Mouse (Mus musculus): ENCODE measurements around the gene Ehbp1. TPM values are rescaled to one million over a fixed set of nuclear protein-coding genes. Genes with fewer than 3 reads are reported as not detected.

Gene Ehbp1
- total and polyA plus RNA-seq, 2 experiments from 2014 or later = 15.4 to 33.4 TPM

DNA sequence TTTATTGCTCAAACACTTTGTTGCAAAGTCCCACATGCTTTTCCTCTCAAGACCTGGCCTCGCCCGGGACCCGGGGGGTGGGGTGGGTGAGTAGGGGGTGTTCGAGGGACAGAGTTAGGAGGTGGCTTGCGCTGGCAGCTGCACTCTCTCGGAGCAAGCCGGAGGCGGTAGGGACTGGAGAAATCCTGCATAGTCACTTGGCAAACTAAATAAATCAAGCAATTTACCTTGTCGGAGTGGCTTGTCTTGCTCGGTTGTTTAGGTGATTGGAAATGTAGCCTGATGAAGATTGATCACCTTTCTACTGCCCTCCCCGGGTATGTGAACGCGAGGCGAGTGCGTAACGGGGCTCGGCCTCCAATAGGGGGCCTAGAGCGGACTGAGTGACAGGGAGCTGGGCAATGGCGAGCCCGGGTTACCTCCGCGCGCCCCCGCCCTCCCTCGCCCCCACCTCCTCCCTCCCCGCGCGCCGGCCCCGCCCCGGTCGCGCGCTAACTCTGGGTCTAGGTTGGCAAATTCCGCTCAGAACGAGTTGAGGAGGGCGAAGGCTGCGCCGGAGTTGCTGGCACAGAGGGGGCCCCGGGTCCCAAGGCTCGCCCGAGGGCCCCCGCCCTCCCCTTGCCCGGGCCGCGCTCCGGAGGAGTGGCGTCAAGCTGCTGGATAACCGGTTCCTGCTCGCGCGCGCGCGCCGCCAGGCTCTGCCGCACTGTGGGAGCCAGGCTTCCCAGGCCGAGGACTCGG lies 340.6 kb downstream of the Ehbp1 start:
- H3K4me2 ChIP-seq (ENCODE audit: low read depth, low read length, poor library complexity, severe bottlenecking) = peak overlapping the region; percentile 64
- no peaks in the 10 kb centered on the region for H3K36me3 ChIP-seq (ENCODE audit: insufficient read depth, low read length)
- H3K9me3 ChIP-seq (ENCODE audit: low read length) = no peaks in the 10 kb centered on the region
- TF ChIP-seq CTCF (IDR thresholded peaks at IDR 0.05) = no peak
- peak overlapping the region; percentile 77 for H3K27ac ChIP-seq (ENCODE audit: low read depth, low read length)
- WGBS = under 1% methylated on average over 45 of the region's 59 CpGs
- peak overlapping the region; percentile 43 for H3K4me3 ChIP-seq (ENCODE audit: low read depth, low read length)
- peaks cover 4% of the 10 kb centered on the region; the same call in 1 of the 2 replicates for H3K4me1 ChIP-seq (ENCODE audit: insufficient read depth, low read length)
- H3K9ac ChIP-seq (replicated peaks; ENCODE audit: low read length, poor library complexity, severe bottlenecking) = peak overlapping the region; percentile 51
- H3K27me3 ChIP-seq (ENCODE audit: insufficient read depth, low read length) = peaks cover 38% of the 10 kb centered on the region
- ATAC-seq (ENCODE audit: low FRiP score) (peak; percentile 77), DNase-seq (ENCODE audit: low spot score) (peak; percentile 30)

DNA sequence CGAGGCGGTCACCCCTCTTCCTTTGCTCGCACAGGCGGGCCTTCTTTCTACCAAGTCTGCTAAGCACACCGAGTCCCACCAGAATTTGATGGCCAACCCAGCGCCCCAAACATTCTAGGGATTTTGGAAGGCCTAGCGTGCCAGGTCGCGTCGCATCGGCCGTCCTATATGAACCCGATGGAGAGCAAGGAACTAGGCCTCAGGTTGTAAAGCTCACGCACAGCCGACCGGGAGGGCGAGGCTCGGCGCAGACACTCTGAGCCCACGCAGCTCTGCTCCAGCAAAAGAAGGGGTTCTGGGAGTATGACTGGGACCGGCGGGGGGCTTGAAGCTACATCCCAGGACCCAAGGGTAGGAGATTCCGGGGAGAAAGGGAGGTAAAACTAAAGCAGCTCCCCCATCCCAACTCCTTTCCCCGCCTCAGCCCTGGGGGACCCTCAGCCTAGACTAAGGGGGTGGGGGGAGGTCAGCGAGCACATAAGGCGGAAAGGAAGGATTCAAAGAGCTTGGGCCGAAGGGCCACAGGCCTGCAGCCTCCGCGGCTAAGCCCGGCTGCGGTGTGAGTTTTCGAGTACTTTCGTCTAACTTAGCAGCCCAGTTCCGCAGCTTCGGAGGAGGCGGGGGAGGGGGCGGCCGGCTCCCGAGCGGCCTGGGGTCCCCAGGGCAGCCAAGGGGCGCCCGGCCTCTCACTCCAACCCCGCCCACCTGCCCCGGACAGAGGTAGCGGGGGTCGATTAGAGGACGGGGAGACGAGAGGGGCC lies 341.6 kb downstream of the Ehbp1 start:
- Histone ChIP-seq H3K36me3 (ENCODE audit: insufficient read depth, low read length) (no peaks in the 10 kb centered on the region), H3K9ac (replicated peaks; ENCODE audit: low read length, poor library complexity, severe bottlenecking) (peak overlapping the region; percentile 51; the same call in 1 of the 2 replicates), H3K4me2 (ENCODE audit: low read depth, low read length, poor library complexity, severe bottlenecking) (peak overlapping the region; percentile 64), H3K4me1 (ENCODE audit: insufficient read depth, low read length) (peaks cover 4% of the 10 kb centered on the region; the same call in 1 of the 2 replicates), H3K4me3 (ENCODE audit: low read depth, low read length) (peak overlapping the region; percentile 43), H3K27me3 (ENCODE audit: insufficient read depth, low read length) (peaks cover 34% of the 10 kb centered on the region), H3K27ac (ENCODE audit: low read depth, low read length) (no peak overlapping the region), H3K9me3 (ENCODE audit: low read length) (no peaks in the 10 kb centered on the region)
- no peak for TF ChIP-seq CTCF (IDR thresholded peaks at IDR 0.05)
- no peak for ATAC-seq (ENCODE audit: low FRiP score)
- no peak for DNase-seq (ENCODE audit: low spot score)
- WGBS = 9% methylated on average over 46 of the region's 48 CpGs

DNA sequence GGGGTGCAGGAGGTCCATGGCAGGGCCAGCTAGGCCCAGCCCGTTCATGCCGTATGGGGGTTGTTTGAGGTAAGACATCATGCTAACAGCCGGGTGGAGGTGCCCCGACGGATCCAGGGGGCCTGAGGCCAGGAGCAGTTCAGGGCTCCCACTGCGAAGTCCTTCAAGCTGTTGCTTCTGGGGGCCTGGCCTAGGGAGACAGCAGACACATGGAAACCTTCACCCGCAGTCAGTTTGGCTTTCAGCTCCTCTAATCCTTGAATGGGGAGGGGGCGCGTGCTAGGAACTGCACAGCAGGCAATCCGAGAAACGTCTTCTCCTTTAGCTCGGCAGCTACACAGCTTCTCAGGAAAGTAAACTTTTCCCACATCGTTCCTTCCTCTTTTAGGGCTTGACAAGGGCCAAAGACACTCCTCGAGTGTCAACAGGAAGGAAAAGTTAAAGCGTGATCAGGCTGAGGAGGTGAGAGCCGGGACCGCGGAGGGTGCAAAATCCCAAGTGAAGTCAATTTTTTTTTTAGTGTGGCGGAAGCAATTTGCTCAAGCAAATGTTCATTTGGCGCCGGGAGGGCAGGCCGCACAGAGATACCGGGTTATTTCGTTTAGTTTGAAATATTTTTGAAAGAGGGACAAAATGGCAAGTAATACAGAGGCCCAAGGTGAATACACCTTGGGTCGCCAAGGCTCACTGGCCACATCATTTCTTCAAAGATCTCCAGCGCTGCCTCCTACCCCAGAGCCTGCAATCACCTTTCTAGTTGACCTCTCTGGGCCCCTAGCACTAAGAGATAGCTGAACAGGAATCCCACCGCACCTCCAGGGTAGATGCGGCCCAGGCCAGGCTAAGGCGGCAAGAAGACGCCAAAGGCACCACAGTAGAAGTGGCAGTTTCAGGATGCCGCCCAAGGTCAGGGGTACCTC lies 342.4 kb downstream of the Ehbp1 start:
- Histone ChIP-seq H3K27me3 (ENCODE audit: insufficient read depth, low read length) (peaks cover 33% of the 10 kb centered on the region), H3K36me3 (ENCODE audit: insufficient read depth, low read length) (no peaks in the 10 kb centered on the region), H3K27ac (ENCODE audit: low read depth, low read length) (no peak overlapping the region), H3K4me2 (ENCODE audit: low read depth, low read length, poor library complexity, severe bottlenecking) (peak overlapping the region; percentile 64), H3K9ac (replicated peaks; ENCODE audit: low read length, poor library complexity, severe bottlenecking) (no peak overlapping the region; the same call in 1 of the 2 replicates), H3K9me3 (ENCODE audit: low read length) (no peaks in the 10 kb centered on the region), H3K4me3 (ENCODE audit: low read depth, low read length) (peak overlapping the region; percentile 43), H3K4me1 (ENCODE audit: insufficient read depth, low read length) (peaks cover 4% of the 10 kb centered on the region; the same call in 1 of the 2 replicates)
- DNase-seq (ENCODE audit: low spot score) (no peak), ATAC-seq (ENCODE audit: low FRiP score) (no peak)
- WGBS = 18% methylated on average over 31 of the region's 31 CpGs
- no peak for TF ChIP-seq CTCF (IDR thresholded peaks at IDR 0.05)

DNA sequence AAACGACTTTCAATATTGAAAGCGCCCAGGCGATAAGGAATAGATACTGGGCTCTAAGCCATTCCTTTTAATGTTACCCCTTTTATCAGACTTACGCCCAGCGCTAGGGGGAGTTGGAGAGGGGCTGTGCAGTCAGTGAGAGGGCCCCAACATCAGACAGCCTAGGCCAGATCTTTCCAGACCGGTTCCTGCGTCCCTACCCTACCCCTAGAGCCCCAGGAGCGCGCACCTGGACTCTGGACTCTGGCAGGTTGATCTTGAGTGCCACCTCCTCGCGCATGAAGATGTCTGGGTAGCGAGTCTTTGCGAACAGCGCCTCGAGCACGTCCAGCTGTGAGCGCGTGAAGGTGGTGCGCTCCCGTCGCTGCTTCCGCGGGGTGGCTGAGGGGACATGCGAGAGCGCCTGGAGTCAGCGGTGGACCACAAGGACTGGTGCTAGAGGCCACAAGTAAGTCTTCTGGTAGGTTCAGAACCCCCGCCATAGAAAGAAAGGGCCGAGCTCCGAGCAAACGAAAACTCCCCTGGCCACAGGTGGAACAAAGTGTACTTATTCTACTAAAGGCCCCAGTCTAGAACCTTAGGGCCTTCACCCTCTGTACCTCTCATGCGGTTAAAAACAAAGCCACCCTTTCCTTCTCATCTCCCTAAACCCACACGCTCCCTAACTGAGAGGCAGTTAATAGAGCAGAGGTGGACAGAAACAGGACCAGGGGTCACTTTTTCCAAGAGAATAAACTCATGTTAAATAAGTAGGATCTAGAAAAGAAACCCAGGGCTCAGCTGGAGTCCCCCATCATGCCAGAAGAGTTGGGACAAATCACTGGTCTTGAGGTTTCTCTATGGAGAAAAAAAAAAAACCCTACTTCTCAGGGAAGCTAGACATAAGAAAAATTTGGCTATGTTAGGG lies 343.7 kb downstream of the Ehbp1 start:
- Histone ChIP-seq H3K27ac (ENCODE audit: low read depth, low read length) (no peak overlapping the region), H3K4me2 (ENCODE audit: low read depth, low read length, poor library complexity, severe bottlenecking) (peak overlapping the region; percentile 25), H3K27me3 (ENCODE audit: insufficient read depth, low read length) (peaks cover 32% of the 10 kb centered on the region), H3K9me3 (ENCODE audit: low read length) (no peaks in the 10 kb centered on the region), H3K4me3 (ENCODE audit: low read depth, low read length) (peak overlapping the region; percentile 43), H3K36me3 (ENCODE audit: insufficient read depth, low read length) (no peaks in the 10 kb centered on the region), H3K4me1 (ENCODE audit: insufficient read depth, low read length) (peaks cover 4% of the 10 kb centered on the region; the same call in 1 of the 2 replicates), H3K9ac (replicated peaks; ENCODE audit: low read length, poor library complexity, severe bottlenecking) (no peak overlapping the region)
- peak; percentile 23; the same call in 1 of the 2 replicates for TF ChIP-seq CTCF (IDR thresholded peaks at IDR 0.05)
- ATAC-seq (ENCODE audit: low FRiP score) (no peak), DNase-seq (ENCODE audit: low spot score) (no peak)
- WGBS = 25% methylated on average over 32 of the region's 32 CpGs
